Mouse (Mus musculus) embryo, embryonic 10.5 days (tissue): ENCODE measurements at regions not wholly inside any gene's neighbourhood (a gene's known extent, or its start where the extent isn't known, plus 50 kb on each side); places are given as distances from the start of the nearest gene placed in this dataset.
"Not testable (repeated sequence)": the region's sequence is repeated elsewhere in the genome, so short reads cannot be mapped to it uniquely, and the experiment has no call there.

Experiments used
- DNase-seq: peaks from one replicate; pipeline ENCODE4 v3.0.0-alpha.2; 2015; ENCODE audit warnings: low spot score

DNA sequence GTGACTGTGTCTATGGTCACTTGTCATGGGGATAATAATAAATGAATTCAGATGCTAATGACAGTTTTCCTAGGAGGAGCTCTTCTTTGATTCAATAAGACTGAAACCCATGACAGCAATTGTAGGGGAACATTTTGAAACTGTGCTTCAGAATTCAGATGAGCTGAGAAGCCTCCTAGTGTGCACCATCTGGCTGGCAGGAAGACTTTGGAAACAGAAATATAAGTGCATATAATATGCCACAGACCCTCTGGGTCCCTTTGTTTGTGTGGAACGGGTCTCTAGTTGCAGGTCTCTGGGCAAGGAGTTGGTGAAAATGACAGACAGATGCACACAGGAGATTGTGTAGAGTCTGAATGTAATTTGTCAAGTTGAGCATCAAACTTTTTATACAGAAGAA, 1043.3 kb upstream of the Cntnap5a start:
- no peak for DNase-seq

- DNase-seq, result not testable (repeated sequence)
Measured at GRCm38 (mm10) chr1:114641854-114642253, 1042.7 kb upstream of the Cntnap5a start.

- peak; percentile 15 for DNase-seq
Measured at GRCm38 (mm10) chr1:114673954-114674353, 1010.6 kb upstream of the Cntnap5a start.

DNA sequence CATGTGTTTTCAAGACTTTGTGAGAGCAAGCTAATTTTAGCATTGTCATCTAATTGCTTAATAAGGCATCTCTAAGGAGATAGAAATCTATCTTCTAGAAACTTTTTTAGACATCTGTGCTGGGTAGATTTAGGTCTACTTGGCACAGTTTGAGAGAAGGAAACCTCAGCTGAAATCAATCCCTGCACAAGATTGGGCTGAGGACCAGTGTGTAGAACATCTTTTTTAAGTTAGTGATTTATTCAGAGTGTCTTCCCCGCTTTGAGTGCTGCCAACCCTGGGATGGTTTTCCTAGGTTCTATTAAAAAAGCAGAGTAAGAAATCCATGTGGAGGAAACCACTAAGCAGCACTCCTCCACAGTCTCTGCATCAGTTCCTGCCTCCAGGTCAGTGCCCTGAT, 1003.3 kb upstream of the Cntnap5a start:
- DNase-seq, result no peak

DNA sequence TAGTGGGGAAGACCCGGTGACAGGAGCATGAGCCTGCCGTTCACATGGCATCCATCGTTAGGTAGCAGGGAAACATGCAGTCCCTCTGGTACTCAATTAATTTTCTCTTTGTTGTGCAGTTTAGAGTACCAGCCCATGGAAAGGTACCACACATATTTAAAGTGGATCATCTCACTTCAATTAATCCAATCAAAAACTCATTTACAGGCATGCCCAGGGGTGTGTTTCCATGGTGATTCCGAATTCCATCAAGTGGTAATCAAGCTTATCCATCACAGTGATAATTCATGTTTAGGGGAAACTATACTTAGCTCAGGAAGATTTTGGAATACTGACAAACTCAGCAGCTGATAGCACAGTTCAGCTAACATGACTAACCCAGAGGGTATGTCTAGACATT, 963.4 kb upstream of the Cntnap5a start:
- DNase-seq, result no peak

GRCm38 (mm10) chr1:114729167-114729566, 955.4 kb upstream of the Cntnap5a start:
- no peak for DNase-seq
